Mouse (Mus musculus): ENCODE results near the gene Sele.

The Sele gene

GRCm38 (mm10) chr1:164073091-164073490 is 25.1 kb downstream of the Sele start:
- DNase-seq: no peak

GRCm38 (mm10) chr1:164073803-164074202 is 25.8 kb downstream of the Sele start:
- DNase-seq: no peak

- no peak for DNase-seq
Observed at GRCm38 (mm10) chr1:164074606-164075140, 26.6 kb downstream of the Sele start.

GRCm38 (mm10) chr1:164075416-164075815 is 27.4 kb downstream of the Sele start:
- no peak for DNase-seq

GRCm38 (mm10) chr1:164076441-164076840 is 28.4 kb downstream of the Sele start:
- no peak for DNase-seq

- DNase-seq: peak in 1 of 2 experiments; percentile 51
Observed at GRCm38 (mm10) chr1:164077031-164077430, 29.0 kb downstream of the Sele start.

GRCm38 (mm10) chr1:164078323-164078741 is 30.3 kb downstream of the Sele start:
- peak in 1 of 2 experiments; percentile 36 for DNase-seq

- DNase-seq: no peak
Observed at GRCm38 (mm10) chr1:164079091-164079490, 31.1 kb downstream of the Sele start.

GRCm38 (mm10) chr1:164083046-164083445 is 35.0 kb downstream of the Sele start:
- no peak for DNase-seq

GRCm38 (mm10) chr1:164086797-164087196 is 38.8 kb downstream of the Sele start:
- DNase-seq: no peak

GRCm38 (mm10) chr1:164087872-164088271 is 39.8 kb downstream of the Sele start:
- no peak for DNase-seq

GRCm38 (mm10) chr1:164096780-164097179 is 48.7 kb downstream of the Sele start:
- DNase-seq: no peak

GRCm38 (mm10) chr1:164097911-164098310 is 49.9 kb downstream of the Sele start:
- DNase-seq: no peak

- no peak for DNase-seq
Observed at GRCm38 (mm10) chr1:164098372-164098771, 50.3 kb downstream of the Sele start.
